10 mouse cellular contexts compared by ENCODE assay signal in genomic region chr14:22679705-22680643, GRCm38 (mm10).
DNase-seq lines count a peak whose midpoint lies in the region; ATAC-seq lines count a peak whose summit lies in the region.
"Had no signal": no experiment of that assay in that cellular context is flagged by ENCODE, and none has a peak within 500 bp of the region (broad histone marks: within the 10 kb centered on the region; RNA-seq: fewer than 3 reads in every experiment).

No protein-coding gene starts in this region.

- no peaks in the 10 kb centered on the region for H3K36me3 ChIP-seq in lung, embryonic 16.5 days (ENCODE audit: control insufficient read depth, insufficient read depth, low read length)
- H3K36me3 ChIP-seq in hindbrain, embryonic 13.5 days: no peaks in the 10 kb centered on the region
- H3K36me3 ChIP-seq in stomach, embryonic 16.5 days (ENCODE audit: control insufficient read depth, insufficient read depth, low read length): no peaks in the 10 kb centered on the region
- H3K36me3 ChIP-seq in heart, embryonic 11.5 days (ENCODE audit: control insufficient read depth, insufficient read depth, low read length): no peaks in the 10 kb centered on the region
- H3K36me3 ChIP-seq: heart, embryonic 12.5 days had no signal

- no peaks in the 10 kb centered on the region for H3K9me3 ChIP-seq in lung, embryonic 16.5 days (ENCODE audit: control insufficient read depth, low read length)
- H3K9me3 ChIP-seq in hindbrain, embryonic 13.5 days: no peaks in the 10 kb centered on the region
- no peaks in the 10 kb centered on the region for H3K9me3 ChIP-seq in stomach, embryonic 16.5 days (replicated peaks; ENCODE audit: control insufficient read depth, low read length)
- no peaks in the 10 kb centered on the region for H3K9me3 ChIP-seq in heart, embryonic 11.5 days (replicated peaks; ENCODE audit: control insufficient read depth, low read length)

- H3K4me1 ChIP-seq in lung, embryonic 16.5 days (replicated peaks; ENCODE audit: control insufficient read depth, insufficient read depth, low read length): peaks cover 3% of the 10 kb centered on the region; the same call in 1 of the 2 replicates
- H3K4me1 ChIP-seq in hindbrain, embryonic 13.5 days (replicated peaks): peaks cover 28% of the 10 kb centered on the region
- no peaks in the 10 kb centered on the region for H3K4me1 ChIP-seq in stomach, embryonic 16.5 days (ENCODE audit: control insufficient read depth, insufficient read depth, low read length)
- peaks cover 3% of the 10 kb centered on the region; the same call in 1 of the 2 replicates for H3K4me1 ChIP-seq in heart, embryonic 11.5 days (ENCODE audit: control insufficient read depth, insufficient read depth, low read length)

- no peak overlapping the region for H3K27ac ChIP-seq in lung, embryonic 16.5 days (ENCODE audit: low read length)
- H3K27ac ChIP-seq in hindbrain, embryonic 13.5 days: peak overlapping the region; percentile 76
- peak overlapping the region; percentile 56 for H3K27ac ChIP-seq in stomach, embryonic 16.5 days (ENCODE audit: low read length)
- H3K27ac ChIP-seq in heart, embryonic 11.5 days (ENCODE audit: low read depth, low read length): no peak overlapping the region

- no peaks in the 10 kb centered on the region for H3K27me3 ChIP-seq in lung, embryonic 16.5 days (ENCODE audit: control insufficient read depth, insufficient read depth, low read depth, low read length)
- no peaks in the 10 kb centered on the region for H3K27me3 ChIP-seq in hindbrain, embryonic 13.5 days
- no peaks in the 10 kb centered on the region for H3K27me3 ChIP-seq in stomach, embryonic 16.5 days (ENCODE audit: control insufficient read depth, insufficient read depth, low read length)
- no peaks in the 10 kb centered on the region for H3K27me3 ChIP-seq in heart, embryonic 11.5 days (ENCODE audit: control insufficient read depth, insufficient read depth, low read length)

- peak; percentile 72 for ATAC-seq in lung, embryonic 16.5 days (ENCODE audit: low read depth)
- peak; percentile 86 for ATAC-seq in hindbrain, embryonic 13.5 days (ENCODE audit: low FRiP score)
- peak; percentile 64; the same call in 1 of the 2 replicates for ATAC-seq in stomach, embryonic 16.5 days (ENCODE audit: insufficient read depth, low FRiP score)
- ATAC-seq in heart, embryonic 11.5 days (replicated peaks; ENCODE audit: insufficient number of reproducible peaks, low FRiP score, low TSS enrichment): no peak

- WGBS in lung, embryonic 16.5 days: 48% methylated on average over 9 of the region's 9 CpGs
- WGBS in hindbrain, embryonic 13.5 days: 15% methylated on average over 9 of the region's 9 CpGs
- WGBS in stomach, embryonic 16.5 days: 48% methylated on average over 9 of the region's 9 CpGs
- WGBS in heart, embryonic 11.5 days (ENCODE audit: insufficient replicate concordance): 75% methylated on average over 9 of the region's 9 CpGs

- no peak overlapping the region for H3K9ac ChIP-seq in lung, embryonic 16.5 days (ENCODE audit: low read length)
- no peak overlapping the region for H3K9ac ChIP-seq in hindbrain, embryonic 13.5 days
- H3K9ac ChIP-seq in stomach, embryonic 16.5 days (ENCODE audit: low read length): no peak overlapping the region
- H3K9ac ChIP-seq in heart, embryonic 11.5 days (ENCODE audit: low read depth, low read length): no peak overlapping the region
- H3K9ac ChIP-seq: heart, embryonic 12.5 days had no signal

- DNase-seq in lung, adult 18-20 months: no peak
- peak; percentile 5 for DNase-seq in lung, postnatal 25 days (ENCODE audit: low spot score)
- DNase-seq in thymus, postnatal 10 days (ENCODE audit: low spot score in 2 of 2): no peak
- no peak for DNase-seq in cerebellum, adult 9-10 months

- no peak overlapping the region for H3K4me2 ChIP-seq in lung, embryonic 16.5 days (ENCODE audit: low read depth, low read length)
- H3K4me2 ChIP-seq in hindbrain, embryonic 13.5 days: no peak overlapping the region
- no peak overlapping the region for H3K4me2 ChIP-seq in stomach, embryonic 16.5 days (ENCODE audit: low read depth, low read length)
- H3K4me2 ChIP-seq in heart, embryonic 11.5 days: no peak overlapping the region
- H3K4me2 ChIP-seq: heart, embryonic 12.5 days had no signal

- H3K4me3 ChIP-seq in lung, embryonic 16.5 days (ENCODE audit: low read length): no peak overlapping the region
- no peak overlapping the region for H3K4me3 ChIP-seq in hindbrain, embryonic 13.5 days
- H3K4me3 ChIP-seq in stomach, embryonic 16.5 days (replicated peaks; ENCODE audit: low read length): no peak overlapping the region
- H3K4me3 ChIP-seq in heart, embryonic 11.5 days (ENCODE audit: low read depth, low read length): no peak overlapping the region
- H3K4me3 ChIP-seq: erythroblast, embryonic 14.5 days; heart, embryonic 12.5 days had no signal

Comparison
In these comparisons a context has a peak if more than half of its experiments do, and no peak if none do; other contexts are left out.
1. H3K27ac ChIP-seq: peak in hindbrain, embryonic 13.5 days (single experiment) and stomach, embryonic 16.5 days (single experiment); none in lung, embryonic 16.5 days (single experiment) and heart, embryonic 11.5 days (single experiment).